Mouse (Mus musculus): ENCODE measurements around the gene Zfp687.

GRCm38 (mm10) chr3:94958295-94958694, 57.0 kb downstream of the Zfp687 start:
- no peak for TF ChIP-seq CTCF (IDR thresholded peaks at IDR 0.05; ENCODE audit: low read depth, low read length)
- no peak for TF ChIP-seq POLR2A (IDR thresholded peaks at IDR 0.05; ENCODE audit: borderline replicate concordance, low read depth, low read length)
